Mouse (Mus musculus): Measurements from ENCODE around the gene Prps2.

Prps2 gene

DNA sequence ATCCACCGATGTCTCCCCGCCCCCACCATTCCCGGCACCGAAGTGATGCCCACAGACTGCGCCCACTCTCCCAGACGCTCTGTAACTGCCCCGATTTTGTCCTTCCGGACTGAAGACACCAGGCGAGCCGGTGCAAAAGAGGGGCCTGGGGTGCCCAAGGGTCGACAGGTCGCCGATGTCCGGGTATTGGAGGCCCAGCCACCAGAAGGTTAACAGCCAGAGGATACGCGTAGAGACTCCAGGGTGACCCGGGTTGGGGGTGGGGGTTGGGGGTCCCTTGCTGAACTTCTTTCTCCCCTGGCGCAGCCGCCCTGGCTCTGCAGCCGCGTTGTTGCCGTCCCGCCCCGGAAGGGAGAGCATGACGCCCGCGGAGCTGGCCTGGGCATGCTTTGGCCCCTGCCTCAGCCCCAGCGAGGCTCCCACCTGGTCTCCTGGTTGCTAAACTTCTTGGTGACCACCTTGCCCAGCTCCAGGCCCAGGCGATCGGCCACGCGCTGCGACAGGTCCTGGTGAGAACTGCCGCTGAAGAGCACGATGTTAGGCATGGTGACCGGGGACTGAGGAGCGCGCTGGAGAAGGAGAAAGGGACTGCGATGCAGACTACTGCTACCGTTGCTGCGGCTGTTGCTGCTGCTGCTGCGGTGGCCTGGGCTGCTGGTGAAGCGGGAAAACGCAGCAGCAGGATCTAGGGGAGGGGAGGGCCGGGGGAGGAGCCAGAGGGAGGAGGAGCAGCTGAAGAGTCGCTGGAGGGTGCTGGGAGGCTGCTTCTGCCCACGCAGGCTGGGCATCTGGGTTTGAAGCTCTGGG lies at the start of gene Prps2:
Prps2 (minus strand) TSS at position 703 of the 807 bp plus-strand sequence.
- peak; percentile 67 for DNase-seq

DNA sequence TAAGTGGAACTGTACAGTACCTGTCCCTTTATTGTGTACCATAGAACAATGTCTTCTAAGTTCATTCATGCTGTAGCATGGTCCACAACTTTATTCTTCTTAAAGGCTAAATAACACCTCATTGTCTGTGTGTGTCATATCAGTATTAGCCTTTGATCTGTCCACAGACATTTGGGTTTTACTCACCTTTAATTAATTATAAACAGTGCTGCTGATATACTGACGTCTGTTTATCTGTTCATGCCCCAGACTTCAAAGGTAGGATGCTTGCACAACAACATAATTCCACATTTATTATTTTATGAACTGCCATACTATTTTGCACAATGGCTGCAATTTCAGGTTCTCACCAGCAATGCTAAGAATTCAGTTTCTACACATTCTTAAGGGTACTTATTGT lies 35.1 kb upstream of the Prps2 start:
- DNase-seq = no peak

DNA sequence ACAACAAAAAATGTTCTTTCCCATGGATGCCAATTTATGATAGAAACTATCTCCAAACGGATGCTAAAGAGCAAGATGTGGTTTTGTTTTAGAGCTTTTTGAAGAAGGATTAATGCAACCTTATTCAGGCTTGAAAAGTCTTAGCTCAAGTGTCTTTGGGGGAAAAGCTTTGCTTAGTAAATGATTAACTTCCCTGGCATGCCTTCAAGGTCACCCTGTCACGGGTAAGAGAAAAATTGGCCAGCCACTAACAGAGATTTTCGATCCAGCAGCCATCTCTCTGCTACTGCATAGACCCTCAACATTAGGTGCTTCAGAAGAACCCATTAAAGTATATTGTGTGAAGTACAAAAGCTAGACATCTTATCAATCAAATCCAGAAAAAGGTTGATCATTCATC lies 12.4 kb upstream of the Prps2 start:
- no peak for DNase-seq

DNA sequence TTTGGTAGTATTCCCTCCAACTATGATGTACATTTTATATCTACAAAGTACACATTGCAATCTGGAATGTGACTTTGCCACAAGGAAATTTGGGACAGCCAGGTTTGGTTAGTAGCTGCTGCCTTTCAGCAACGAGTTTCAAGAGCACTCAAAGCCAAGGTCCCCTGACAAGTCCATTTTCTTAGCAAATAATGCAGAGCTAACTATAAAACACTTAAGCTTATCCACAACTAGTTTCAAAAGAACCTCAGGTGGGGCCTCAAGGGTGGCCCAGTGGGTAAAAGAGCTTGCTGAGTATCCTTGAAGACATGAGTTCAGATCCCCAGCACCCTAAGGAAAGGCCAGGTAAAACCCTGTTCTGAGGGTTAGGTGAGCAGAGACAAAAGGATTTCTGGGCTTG lies 4.1 kb upstream of the Prps2 start:
- DNase-seq = no peak

DNA sequence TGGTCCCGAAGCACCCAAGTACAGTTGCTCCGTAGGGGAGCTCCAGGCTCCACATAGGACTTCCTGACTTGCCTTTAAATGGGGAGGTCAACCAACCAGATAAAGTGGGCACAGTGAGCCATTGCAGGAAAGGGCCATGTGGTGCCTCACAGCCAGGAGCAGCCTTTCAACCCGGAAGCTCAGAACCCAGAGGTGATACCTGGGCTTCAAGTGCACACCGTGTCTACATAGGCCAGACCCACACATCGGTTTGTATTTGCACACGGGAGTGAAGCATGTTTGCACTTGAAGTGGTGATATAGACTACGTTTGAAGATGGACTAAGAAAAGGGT lies 271 bp upstream of the Prps2 start:
- no peak for DNase-seq

DNA sequence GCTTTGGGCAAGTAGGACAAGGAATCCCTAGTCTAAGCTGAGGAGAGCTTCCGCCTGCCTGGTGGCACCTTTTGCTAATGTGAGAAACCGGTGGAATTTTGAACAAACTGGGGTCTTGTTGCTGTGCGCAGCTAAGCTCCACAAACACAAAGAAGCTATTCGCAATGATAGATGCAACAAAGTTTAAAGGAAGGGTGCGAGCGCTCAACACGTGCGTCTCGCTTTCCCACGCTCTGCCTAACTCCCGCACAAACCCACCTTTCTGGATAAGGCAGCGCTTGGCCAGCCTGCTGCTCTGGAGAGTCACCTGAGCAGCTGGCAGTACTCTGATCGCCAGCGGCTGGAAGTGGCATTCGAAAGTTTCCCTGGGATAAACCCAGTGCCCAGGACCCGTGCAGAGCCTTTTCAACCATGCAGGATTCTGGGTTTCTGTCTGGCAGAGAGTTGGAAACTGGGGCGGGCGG lies 934 bp downstream of the Prps2 start:
- DNase-seq = peak; percentile 23

DNA sequence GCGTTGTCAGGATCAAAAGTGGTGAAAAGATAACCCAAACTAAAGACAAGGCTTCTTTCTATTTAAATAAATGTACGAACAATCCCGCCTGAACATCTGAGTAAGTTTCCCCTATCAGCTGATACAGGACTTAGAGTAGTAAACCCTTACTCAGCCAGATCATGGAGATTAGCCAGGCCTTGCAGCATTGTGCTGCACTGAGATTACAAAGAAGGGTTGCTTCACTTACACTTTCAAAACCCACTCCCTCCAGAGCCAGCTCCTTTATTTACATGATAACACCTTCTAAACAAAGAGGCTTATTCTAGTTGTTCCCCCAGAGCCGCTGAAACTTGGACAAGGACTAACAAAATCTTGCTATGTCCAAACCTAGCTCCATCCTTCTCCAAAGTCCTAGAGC lies 2.5 kb downstream of the Prps2 start:
- no peak for DNase-seq

DNA sequence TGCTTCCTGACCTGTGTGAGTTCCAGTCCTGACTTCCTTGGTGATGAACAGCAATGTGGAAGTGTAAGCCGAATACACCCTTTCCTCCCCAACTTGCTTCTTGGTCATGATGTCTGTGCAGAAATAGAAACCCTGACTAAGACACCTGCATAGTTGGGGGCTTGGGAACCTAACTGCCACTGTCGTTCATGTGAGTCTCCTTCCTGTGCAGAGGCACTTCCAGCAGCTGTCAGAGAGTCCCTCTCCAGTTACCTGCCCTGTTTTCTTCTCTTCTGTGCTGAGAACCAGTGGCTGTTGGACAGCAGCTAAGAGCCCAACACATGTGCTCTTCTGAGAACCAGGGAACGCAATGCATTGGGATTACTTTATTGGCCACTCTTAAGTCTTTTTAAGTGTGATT lies 21.3 kb downstream of the Prps2 start:
- DNase-seq = peak; percentile 42

DNA sequence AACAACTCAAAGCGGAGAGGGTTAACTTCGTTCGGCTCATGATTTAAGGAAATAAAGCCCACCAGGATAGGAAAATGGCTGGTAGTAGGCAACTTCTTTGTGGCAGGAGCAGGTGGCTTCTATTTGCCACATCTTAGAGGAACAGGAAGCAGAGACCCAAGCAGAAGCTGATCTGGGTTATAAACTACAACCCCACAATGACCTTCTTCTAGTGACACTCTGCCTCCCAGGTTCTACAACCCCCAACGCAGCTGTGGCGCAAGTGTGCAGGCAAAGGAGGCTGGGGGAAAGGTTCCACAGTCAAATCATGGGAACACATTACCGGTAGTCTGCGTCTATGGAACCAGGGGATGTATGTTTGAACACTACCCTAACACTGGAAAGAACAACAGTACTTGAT lies 22.8 kb downstream of the Prps2 start:
- DNase-seq = peak; percentile 64

DNA sequence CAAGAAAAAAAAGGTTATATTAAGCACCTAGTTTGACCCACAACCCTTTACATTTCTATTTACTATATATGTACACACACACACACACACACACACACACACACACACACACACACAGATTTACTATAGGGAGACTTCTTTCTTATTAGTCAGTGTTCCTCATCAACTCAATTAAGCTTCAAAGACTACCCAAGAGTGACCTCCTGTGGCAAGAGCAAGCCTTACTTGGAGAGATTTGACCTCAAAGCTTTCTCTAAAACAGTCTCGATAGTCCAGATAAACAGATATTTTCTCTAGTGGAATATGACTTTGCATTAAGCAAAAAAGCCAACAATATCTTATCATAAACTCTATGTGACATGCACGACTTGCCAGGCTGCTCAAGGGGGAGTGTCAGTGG lies 25.1 kb downstream of the Prps2 start:
- DNase-seq = no peak

DNA sequence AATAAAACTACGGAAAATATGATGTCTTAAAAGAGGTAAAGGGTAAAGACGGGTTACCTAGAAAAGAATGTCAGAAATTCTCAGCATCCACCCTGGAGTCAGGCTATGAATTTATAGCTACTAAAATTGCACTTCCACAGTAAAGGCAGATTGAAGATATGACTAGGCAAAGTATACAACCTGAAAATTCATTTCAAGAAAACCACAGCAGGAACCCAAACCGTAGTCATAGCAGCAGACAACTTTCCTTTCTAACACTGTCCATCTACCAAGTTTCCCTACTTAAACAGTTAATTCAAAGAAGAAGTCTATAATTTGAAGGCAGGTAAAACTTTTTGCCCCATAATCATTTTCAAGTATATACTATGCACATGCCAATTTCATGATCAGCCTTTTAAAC lies 26.6 kb downstream of the Prps2 start:
- no peak for DNase-seq

DNA sequence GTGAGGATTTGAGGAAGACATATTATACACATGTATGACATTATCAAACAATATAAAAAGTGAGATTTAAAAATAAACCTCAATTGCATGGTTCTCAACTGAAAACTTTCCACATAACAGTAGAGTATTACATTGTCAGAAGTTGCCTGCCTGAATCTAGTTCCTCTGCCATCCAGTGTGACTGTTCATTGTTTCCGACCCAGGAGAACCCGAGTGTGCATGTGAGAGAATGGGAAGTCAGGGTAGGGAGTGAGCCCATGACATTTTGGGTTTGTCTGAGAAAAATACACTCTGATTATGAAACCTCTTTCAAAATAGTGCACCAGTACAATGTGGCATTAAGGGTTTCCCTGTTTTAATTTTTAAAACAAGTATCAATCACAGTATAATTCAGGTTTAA lies 28.9 kb downstream of the Prps2 start:
- no peak for DNase-seq

DNA sequence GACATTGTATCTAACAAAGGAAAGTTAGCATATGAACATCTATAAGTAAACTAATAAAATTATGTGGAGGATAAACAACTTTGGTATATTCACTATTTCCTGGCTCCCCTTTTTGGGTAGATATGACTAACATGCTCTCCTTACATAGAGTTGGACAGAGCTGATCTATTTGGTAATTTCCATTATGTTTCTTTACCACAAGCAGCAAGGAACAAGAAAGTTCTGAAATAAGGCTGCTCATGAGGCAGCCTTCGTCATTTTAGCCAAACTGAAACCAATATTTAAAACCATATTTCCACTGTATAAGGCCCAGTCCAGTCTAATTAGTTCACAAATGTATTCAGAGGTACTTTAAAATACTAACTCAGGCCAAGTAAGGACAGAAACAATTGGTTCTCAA lies 36.1 kb downstream of the Prps2 start:
- no peak for DNase-seq

DNA sequence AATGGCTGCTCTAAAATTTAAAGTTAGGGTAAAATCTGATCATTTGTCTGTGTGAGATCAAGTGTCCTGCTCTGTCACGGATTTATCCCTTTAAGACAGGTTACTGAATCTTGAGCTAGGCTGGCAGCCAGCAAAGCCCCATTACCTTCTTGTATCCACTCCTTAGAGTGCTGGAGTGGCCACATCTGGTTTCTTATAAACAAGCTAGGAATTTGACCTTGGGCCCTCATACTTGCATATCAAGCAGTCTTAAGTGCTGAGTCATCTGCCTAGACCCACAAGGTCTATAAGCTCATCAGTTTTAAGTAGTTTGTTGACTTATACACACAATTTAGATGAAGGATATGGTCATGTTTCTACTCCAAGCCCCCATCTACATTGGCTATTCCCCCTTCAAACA lies 38.2 kb downstream of the Prps2 start:
- no peak for DNase-seq

DNA sequence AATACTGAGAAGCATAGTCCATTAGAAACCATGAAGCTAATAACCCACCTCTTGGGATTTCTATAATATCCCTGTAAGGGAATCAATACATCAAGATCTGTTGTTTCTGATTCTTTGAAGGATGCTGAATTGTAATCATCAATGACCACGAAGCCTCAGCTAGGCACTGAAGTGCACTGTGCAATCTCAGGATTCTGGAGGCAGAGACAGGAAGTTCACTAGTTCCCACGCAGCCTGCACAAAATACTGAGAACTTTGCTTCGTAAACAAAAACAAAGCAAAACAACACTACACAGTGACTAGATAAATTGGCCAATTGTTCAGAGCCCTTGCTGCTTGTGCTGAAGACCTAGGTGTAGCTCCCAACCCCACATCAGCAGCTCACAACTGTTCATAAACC lies 40.7 kb downstream of the Prps2 start:
- DNase-seq = no peak

DNA sequence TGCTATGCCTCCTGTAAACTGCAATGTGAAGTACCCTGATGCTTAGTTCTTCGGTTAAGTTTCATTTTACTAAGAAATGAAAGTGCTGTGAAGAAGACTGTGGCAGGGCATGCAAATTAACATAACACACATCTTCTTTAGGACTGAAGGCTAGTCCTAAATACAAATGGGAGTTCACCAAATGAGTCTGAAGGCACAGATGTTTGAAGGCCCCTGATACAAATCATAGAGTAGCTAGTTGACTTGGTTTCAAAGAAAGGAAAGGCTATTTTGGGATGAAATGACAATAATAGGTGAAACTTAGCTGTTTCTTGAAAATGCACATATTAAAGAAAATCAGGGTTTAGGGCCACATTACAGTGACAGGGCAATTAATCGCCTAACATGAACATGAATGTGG lies 42.4 kb downstream of the Prps2 start:
- DNase-seq = no peak

DNA sequence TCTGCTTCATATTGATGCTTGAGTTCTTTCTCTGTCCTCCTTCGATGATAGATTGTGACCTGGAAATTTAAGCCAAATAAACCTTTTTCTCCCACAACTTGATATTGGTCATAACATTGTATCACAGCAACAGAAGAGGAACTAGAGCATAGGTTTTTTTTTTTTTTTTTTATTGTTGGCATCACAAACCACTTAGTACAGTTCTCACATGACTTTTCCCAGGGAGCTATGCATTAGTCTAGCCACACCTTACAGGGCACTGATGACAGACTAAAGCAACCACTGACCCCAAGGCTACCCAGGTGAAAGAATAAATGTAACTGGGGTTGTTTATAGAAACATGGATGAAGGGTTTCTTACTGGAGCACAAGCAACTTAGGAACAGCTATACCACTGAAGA lies 44.6 kb downstream of the Prps2 start:
- DNase-seq = no peak

DNA sequence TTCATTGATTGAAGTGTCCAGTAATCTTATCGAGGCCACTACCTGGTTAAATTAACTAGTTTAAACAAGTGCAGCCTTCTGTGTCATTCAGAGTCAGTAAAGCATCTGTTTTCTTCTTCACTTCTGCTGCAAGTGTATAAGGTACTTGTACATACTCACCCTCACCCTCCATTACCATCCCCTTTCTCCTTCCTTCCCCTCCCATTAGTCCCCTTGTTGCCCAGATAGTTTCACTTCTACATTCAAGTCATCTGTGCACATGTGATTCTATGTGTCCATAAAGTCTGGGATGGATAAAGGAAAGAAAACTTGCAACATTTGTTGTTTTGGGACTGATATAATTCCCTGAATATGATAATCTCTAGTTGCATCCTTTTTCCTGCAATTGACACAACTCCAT lies 48.0 kb downstream of the Prps2 start:
- no peak for DNase-seq

DNA sequence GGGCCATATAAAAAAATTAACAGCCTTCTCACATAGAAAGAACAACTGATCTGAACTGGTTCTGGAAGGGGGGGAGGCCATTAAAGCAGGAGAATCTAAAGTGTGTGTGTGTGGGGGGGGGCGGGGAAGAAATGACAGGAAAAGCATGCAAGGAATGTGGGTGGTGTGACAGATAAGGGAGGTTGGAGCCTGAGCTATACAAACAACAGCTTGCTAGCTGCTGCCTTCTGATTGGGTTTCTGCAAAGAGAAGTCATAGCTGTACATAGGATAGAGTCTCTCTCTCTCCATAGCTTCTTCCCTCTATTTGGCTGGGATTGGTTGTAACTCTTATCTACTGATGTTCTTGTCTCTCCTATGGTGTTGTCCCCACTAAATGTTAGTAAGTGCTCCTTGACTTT lies 49.9 kb downstream of the Prps2 start:
- DNase-seq = no peak

DNA sequence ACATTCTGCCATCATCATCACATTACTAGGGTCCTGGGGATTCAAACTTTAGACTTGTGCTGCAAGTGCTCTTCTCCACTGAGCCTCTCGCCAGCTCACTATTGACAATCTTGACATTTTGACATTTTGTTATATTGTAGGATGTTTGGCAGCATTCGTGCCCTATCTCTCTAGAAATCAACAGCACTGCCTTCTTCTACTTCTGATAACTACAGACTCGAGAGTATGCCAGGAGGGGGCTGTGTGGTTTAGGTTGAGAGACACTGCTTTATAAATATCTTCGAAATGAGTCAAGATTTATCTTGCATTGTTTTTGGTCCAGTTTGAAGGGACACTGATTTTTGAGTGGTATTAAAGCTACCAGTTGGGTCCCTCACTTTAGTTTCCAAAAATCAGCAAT lies 51.6 kb downstream of the Prps2 start:
- DNase-seq = no peak

DNA sequence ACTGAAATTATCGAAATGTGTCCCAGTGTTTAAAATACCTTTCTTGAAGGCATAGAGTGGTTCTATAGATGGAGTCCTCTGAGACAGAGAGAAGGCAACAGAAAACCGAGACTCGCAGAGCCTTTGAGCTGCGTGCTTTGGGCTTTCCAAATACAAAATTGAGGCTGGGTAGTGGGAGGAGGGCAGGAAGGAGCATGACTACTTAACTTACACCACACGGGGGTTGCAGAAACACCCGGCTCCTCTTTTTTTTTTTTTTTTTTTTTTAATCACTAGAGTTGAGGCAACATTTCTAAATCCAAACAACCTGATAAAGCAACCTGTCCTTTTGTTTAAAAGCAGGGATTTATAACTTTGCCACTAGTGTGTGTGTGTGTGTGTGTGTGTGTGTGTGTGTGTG lies 52.1 kb downstream of the Prps2 start, which contains the start of gene Tlr7:
Tlr7 (minus strand) TSS at position 160 of the 400 bp plus-strand sequence.
- DNase-seq = peak; percentile 48

DNA sequence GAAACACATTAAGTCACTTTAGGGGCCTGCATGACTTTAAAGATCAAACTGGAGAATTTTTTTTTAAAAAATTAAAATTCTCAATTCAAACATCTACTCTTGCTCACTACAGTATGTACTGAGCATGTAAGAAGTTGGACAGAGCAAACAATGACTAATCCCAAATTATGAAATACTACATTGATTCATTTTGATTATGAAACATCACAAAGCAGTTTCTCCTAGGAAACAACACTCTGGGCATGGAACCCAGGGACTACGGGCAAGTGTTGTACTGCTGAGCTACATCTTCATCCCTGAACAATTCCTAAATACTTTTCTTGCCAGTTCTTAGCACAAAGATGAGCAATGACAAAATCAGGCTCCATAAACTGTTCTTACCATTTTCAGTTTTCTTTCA lies 52.9 kb downstream of the Prps2 start:
- DNase-seq = no peak

DNA sequence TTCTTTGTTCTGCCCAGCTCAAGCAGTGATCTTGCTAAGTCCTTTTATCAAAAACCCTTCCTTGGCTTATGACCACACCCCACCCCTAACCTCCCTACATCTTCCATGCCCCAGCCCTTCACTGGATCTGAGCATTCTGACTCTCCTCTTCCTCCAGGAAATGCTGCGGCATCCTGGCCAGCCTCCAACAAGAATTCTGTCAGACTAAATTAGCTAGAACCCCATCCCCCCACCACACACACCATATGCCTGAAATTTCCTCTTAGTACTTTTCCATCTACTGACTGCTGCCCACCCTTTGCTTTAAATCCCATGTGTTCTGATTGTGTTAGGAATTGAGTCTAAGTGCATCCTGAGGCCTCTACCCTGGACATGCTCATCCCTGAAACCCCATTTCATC lies 53.5 kb downstream of the Prps2 start:
- DNase-seq = no peak

DNA sequence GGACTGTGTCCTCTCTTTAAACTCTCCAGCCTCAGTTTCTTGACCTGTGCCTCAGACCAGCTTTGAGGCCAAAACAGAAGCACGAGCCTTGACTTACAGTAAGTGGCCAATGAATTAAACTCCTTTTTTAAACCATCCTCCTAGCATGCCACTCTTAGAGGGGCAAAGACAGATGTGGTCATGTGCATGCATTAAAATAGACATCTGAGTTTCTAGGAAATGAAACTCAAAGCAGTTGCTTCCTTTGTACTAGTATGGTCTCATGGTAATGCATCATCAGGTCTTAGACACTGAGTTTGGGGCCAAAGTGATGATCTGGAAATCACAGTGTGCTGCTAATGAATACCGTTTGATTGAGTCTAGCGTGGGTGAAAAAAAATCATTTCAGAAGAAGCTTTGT lies 54.0 kb downstream of the Prps2 start:
- no peak for DNase-seq

DNA sequence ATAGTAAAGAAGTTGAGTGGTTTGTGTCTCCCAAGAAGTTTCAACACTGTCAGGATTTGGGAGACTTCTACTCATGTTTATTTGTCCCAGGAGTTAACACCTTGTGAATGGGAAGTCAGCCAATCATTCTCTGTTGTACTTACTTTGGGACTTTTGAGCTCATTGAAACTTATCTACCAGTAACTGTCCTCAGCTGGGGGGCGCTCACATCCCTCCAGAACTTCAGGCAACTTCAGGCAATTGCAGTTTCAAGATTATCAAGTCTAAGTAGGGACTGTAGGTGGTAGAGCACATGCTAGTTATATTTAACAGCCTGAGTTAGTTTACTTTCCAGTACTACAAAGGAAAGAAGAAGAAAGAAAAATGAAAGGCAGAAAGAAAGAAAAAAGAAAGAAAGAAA lies 58.8 kb downstream of the Prps2 start:
- DNase-seq = peak; percentile 50

All from thymus, postnatal 25 days (tissue).